Mouse (Mus musculus) kidney, adult 2 months (tissue): ENCODE measurements around the gene Nlgn2. TPM values are rescaled to one million over a fixed set of nuclear protein-coding genes. Genes with fewer than 3 reads are reported as not detected.
A peak's percentile ranks its signal among the peaks of the same experiment; 100 is the strongest.

Source experiments
- DNase-seq: peaks from one replicate; pipeline ENCODE4 v3.0.0; 2021
- H3K27ac ChIP-seq: fragments of 200-500 bp; 2 replicates; pipeline ENCODE4 v1.5.1; 2012; ENCODE audit warnings: low read depth, low read length, control low read depth, inconsistent platforms; ENCODE audit not compliant: insufficient read depth
- H3K27me3 ChIP-seq: fragments of 200-500 bp; replicated peaks from 2 replicates; pipeline ENCODE4 v1.6.1; 2012; ENCODE audit warnings: mild to moderate bottlenecking, moderate library complexity, low read length, inconsistent platforms; ENCODE audit not compliant: control insufficient read depth, insufficient read depth
- H3K36me3 ChIP-seq: fragments of 200-500 bp; 2 replicates; pipeline ENCODE4 v1.6.1; 2012; ENCODE audit warnings: mild to moderate bottlenecking, moderate library complexity, low read length, inconsistent platforms; ENCODE audit not compliant: control insufficient read depth, insufficient read depth
- H3K4me1 ChIP-seq: fragments of 200-500 bp; 2 replicates; pipeline ENCODE4 v1.6.1; 2011; ENCODE audit warnings: low read length; ENCODE audit not compliant: control insufficient read depth, insufficient read depth
- H3K4me3 ChIP-seq: fragments of 200-500 bp; 2 replicates; pipeline ENCODE4 v1.5.1; 2011; ENCODE audit warnings: mild to moderate bottlenecking, low read depth, low read length, control low read depth; ENCODE audit not compliant: insufficient read depth
- CTCF ChIP-seq: fragments of 200-500 bp; conservative IDR thresholded peaks from 2 replicates; pipeline ENCODE4 v1.5.1; 2011; ENCODE audit warnings: low read depth, mild to moderate bottlenecking, control low read depth, low read length, moderate library complexity, mixed read lengths; ENCODE audit not compliant: insufficient read depth, insufficient read length
- POLR2A ChIP-seq: fragments of 200-500 bp; IDR thresholded peaks from one replicate; pipeline ENCODE4 v1.6.1; 2011; ENCODE audit warnings: low read depth, low read length, control low read depth
- WGBS: fragments of 180-500 bp; shearing (Covaris S2); methylation state at CpG from one replicate; pipeline ENCODE4 v1.1.7; 2018; 5-methylcytosine and 5-hydroxymethylcytosine counted together
- polyA plus RNA-seq: library from polyadenylated mRNA; depleted of rRNA; stranded (reverse); fragments of >200 nt; gene quantifications from 2 replicates; pipeline ENCODE4 v1.2.3, GENCODE M21; 2012

Gene Nlgn2
- polyA plus RNA-seq, 1 experiment, result 6.4 TPM

DNA sequence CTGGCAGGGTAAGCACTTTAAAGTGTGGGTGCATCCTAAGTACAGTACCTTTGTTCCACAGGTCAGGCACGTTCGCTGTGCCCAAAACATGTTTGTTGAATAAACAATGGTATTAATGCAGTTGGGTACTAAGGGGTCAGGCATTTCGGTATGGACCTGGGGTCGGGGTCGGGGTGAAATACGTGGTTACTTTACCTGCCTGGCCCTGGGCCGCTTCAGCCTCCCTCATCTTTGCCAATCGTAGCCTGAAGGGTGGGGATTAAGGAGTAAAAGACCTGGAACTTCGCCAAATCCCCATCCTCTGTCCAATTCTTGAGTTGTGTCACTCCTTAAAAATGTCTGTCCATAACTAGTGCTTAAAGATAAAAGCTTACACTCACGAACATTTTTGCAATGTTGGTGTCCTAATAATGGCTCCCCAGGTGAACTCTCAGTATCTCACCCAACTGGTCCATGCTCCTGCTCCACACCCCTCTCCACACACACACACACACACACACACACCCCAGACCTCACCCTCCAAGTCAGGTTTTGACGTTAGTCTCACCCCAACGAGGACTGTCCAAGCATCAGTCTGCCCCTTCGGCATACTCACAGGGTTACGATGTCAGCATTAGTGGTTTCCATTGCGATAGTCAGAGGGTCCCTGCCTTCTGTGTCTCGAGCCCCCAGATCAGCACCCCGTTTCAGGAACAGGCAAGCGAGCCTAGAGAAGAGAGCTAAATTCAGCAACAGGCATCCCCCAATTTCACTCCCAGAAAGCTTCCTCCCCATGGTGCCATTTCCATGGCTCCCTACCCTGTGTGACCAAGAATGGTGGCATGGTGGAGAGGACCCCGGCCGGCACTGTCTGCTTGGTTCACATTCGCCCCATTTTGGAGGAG is 44.4 kb upstream of the Nlgn2 start:
- TF ChIP-seq CTCF (no peak), POLR2A (no peak)
- Histone ChIP-seq H3K4me1 (peaks cover 14% of the 10 kb centered on the region; the same call in 1 of the 2 replicates), H3K4me3 (peak overlapping the region; percentile 73), H3K27ac (peak overlapping the region; percentile 91), H3K27me3 (no peaks in the 10 kb centered on the region), H3K36me3 (no peaks in the 10 kb centered on the region)
- WGBS, result 59% methylated on average over 21 of the region's 21 CpGs
- DNase-seq, result no peak

DNA sequence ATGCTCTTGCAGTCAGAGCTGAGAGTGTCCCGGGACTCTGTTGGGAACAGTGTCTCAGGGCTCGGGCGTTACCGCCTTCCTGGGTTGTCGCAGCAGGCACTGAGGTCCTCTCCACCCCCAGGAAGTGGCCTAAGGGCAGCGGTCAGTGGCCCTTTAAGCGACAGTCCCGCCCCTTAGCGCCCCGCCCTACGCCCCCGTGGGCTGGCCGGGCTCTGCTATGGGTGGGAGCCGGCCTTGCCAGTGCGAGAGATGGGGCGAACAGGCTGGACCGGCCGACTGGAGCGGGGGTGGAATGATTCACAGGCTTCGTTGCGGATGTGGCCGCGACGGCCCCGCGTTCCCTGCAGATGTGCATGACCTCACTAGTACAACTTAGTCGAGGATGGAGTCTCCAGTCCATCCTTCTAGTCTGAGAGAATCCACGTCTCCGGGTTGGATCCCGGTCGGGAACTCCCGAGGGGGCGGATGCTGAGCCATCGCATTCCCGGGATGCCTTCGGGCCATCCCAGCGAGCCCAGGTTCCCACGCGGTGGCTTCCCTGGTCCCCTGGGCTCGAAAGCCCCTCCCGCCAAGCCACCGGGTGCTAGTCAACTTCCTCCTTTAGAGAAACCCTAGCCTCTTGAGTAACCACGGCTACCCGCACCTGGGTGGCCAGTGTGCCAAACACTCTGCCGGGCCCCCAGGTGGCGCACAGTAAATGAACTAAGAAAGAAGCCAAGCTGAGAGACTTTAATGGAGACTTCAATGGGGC is 43.4 kb upstream of the Nlgn2 start, which contains the start of gene Kctd11:
Gene Kctd11 (minus strand): TSS at position 554 of the 751 bp plus-strand sequence.
- H3K4me3 ChIP-seq, result peak within 1 kb of the TSS; percentile 73
- TF ChIP-seq POLR2A, result peak; percentile 56
- TF ChIP-seq CTCF, result peak; percentile 29; the same call in 1 of the 2 replicates
- peak within 1 kb of the TSS; percentile 92 for H3K27ac ChIP-seq
- no peaks in the 10 kb centered on the region for H3K36me3 ChIP-seq
- DNase-seq, result peak; percentile 96
- under 1% methylated on average over 46 of the region's 46 CpGs for WGBS
- H3K4me1 ChIP-seq, result peaks cover 14% of the 10 kb centered on the region; the same call in 1 of the 2 replicates
- no peaks in the 10 kb centered on the region for H3K27me3 ChIP-seq

DNA sequence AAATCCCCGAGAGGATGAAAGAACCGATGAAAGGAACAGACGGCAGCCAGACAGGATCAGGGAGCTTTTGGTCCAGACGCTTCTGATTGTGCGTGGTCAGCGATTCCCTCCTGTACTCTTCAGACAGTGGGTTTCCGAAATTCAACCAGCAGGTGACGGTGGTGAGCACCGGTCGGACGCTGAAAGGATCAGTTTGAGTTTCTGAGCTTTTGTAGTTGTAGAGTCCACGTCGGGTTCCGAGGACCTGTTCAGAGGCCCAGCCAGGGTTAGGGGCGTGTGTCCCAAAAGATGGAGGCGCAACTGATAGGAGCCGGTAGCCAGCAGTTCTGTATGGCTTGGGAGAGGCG is 42.9 kb upstream of the Nlgn2 start:
- Histone ChIP-seq H3K36me3 (no peaks in the 10 kb centered on the region), H3K4me1 (peaks cover 14% of the 10 kb centered on the region; the same call in 1 of the 2 replicates), H3K4me3 (peak overlapping the region; percentile 73), H3K27ac (peak overlapping the region; percentile 92), H3K27me3 (no peaks in the 10 kb centered on the region)
- WGBS, result under 1% methylated on average over 18 of the region's 18 CpGs
- peak; percentile 78 for TF ChIP-seq CTCF
- no peak for TF ChIP-seq POLR2A
- peak; percentile 89 for DNase-seq

DNA sequence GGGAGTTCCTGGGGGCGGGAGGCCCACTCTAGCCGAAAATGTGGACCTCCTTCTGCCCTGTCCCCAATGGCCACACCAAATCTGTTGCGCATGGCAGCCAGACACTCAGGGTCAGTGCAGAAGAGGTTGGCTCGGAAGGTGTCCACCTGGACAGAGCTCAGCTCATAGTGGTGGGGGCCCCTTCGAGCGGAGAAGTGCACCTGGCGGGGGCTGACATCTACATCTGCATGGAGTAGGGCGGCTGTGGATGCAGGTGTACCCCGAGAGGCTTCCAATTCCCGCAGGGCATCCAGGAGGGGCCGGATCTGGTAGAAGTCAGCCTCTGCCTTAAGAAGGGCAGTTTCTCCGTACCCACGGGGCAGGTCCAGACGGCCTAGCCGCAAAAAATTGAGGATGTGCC is 42.1 kb upstream of the Nlgn2 start:
- WGBS, result 53% methylated on average over 15 of the region's 15 CpGs
- Histone ChIP-seq H3K4me1 (peaks cover 14% of the 10 kb centered on the region; the same call in 1 of the 2 replicates), H3K27ac (peak overlapping the region; percentile 36; the same call in 1 of the 2 replicates), H3K36me3 (no peaks in the 10 kb centered on the region), H3K4me3 (peak overlapping the region; percentile 73), H3K27me3 (no peaks in the 10 kb centered on the region)
- no peak for TF ChIP-seq POLR2A
- TF ChIP-seq CTCF, result no peak
- DNase-seq, result no peak

DNA sequence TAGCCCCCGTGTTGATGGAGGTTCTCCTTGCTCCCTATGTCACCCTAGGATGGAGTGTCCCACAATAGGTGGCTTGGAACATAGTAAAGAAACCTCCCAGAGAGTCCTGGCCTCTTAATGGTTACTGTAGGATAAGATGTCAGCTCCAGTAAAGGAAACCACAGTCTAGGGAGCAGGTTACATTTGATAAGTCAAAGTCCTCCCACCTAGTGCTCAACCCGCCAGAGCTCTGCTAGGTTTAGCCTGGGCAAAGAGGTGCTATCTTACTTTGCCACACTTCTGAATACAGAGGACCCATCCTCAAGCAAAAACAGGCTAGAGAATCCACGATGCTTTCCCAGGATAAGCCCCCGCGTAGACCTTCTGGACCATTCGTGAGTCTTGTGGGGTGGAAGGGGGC is 41.4 kb upstream of the Nlgn2 start:
- no peaks in the 10 kb centered on the region for H3K27me3 ChIP-seq
- DNase-seq, result no peak
- 78% methylated on average over 6 of the region's 6 CpGs for WGBS
- H3K4me1 ChIP-seq, result peaks cover 14% of the 10 kb centered on the region; the same call in 1 of the 2 replicates
- TF ChIP-seq CTCF, result no peak
- TF ChIP-seq POLR2A, result no peak
- no peak overlapping the region for H3K27ac ChIP-seq
- no peaks in the 10 kb centered on the region for H3K36me3 ChIP-seq
- no peak overlapping the region for H3K4me3 ChIP-seq

DNA sequence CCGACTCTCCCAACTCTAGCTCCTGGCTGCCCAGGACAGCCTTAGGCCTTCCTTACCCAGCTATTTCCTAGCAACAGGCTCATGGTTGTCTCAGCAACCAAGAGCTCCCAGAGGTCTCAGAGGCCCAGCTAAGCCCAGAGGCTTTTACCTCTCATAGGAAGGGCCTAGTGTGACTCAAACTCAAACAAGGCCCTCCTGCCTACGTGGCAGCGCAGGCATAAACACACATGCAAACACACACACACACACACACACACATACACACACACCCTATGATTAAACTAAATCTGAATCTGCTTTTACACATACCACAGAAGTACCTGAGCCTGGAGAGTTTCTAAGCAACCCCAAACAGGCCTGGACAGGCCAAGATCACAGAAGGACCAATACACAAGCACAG is 40.8 kb upstream of the Nlgn2 start:
- no peaks in the 10 kb centered on the region for H3K27me3 ChIP-seq
- 79% methylated on average over 3 of the region's 3 CpGs for WGBS
- H3K4me1 ChIP-seq, result peaks cover 14% of the 10 kb centered on the region; the same call in 1 of the 2 replicates
- H3K36me3 ChIP-seq, result no peaks in the 10 kb centered on the region
- DNase-seq, result no peak
- H3K27ac ChIP-seq, result no peak overlapping the region
- no peak overlapping the region for H3K4me3 ChIP-seq
- TF ChIP-seq CTCF, result no peak

DNA sequence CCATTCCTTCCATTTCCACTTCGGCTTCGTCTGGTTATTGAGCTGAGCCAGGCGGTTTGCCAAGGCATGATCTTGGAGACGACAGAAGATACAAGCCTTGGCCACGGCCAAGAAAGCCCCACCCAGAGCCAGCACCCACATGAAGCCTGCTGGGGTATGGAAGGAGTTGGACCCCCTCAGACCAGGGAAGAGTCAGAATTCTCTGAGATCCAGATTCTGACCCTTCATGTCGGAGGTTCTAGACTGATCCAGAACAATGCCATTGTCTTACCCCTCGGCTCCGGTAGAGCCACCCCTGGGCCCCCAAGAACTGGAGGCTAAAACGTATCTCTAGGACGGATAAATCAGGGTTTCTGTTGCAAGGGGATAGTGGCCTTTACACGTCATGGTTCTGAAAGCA is 40.3 kb upstream of the Nlgn2 start, which contains the start of gene Tmem95:
Gene Tmem95 (minus strand): TSS at position 141 of the 400 bp plus-strand sequence.
- no peak for DNase-seq
- Histone ChIP-seq H3K36me3 (no peaks in the 10 kb centered on the region), H3K27me3 (no peaks in the 10 kb centered on the region), H3K27ac (no peak within 1 kb of the TSS), H3K4me3 (no peak within 1 kb of the TSS), H3K4me1 (peaks cover 14% of the 10 kb centered on the region; the same call in 1 of the 2 replicates)
- TF ChIP-seq CTCF, result no peak
- no peak for TF ChIP-seq POLR2A
- 84% methylated on average over 11 of the region's 11 CpGs for WGBS
